Mouse (Mus musculus) hematopoietic stem cell, adult 5-6 weeks (primary cell): ENCODE measurements at regions not wholly inside any gene's neighbourhood (a gene's known extent, or its start where the extent isn't known, plus 50 kb on each side); places are given as distances from the start of the nearest gene placed in this dataset.

Experiments used
- ATAC-seq, 2 experiments: fragments of 125-278 bp in 1 of 2; replicated peaks in 1 of 2; 2 replicates each; pipeline ENCODE4 v1.8.0; 2016 to 2017; ENCODE audit warnings: inconsistent platforms in 2 of 2, mild to moderate bottlenecking in 2 of 2, moderate number of reproducible peaks in 2 of 2, low read depth in 1 of 2, moderate TSS enrichment in 1 of 2; ENCODE audit not compliant: low FRiP score in 2 of 2, poor library complexity in 2 of 2, severe bottlenecking in 2 of 2, insufficient read depth in 1 of 2, low TSS enrichment in 1 of 2

GRCm38 (mm10) chr13:39702621-39703020 lies 658.6 kb downstream of the Ofcc1 start:
- no peak for ATAC-seq

- ATAC-seq, result peak; percentile 65 to 71
Measured at GRCm38 (mm10) chr13:39691291-39692024, 669.8 kb downstream of the Ofcc1 start.

- ATAC-seq, result no peak
Measured at GRCm38 (mm10) chr13:39664548-39664947, 696.7 kb downstream of the Ofcc1 start.

GRCm38 (mm10) chr13:39649457-39649856 lies 688.8 kb upstream of the Slc35b3 start:
- ATAC-seq, result no peak

- peak; percentile 48 to 62; a peak in 2 of 4 replicates for ATAC-seq
Measured at GRCm38 (mm10) chr13:39647367-39647766, 686.7 kb upstream of the Slc35b3 start.

- no peak for ATAC-seq
Measured at GRCm38 (mm10) chr13:39631506-39632132, 670.9 kb upstream of the Slc35b3 start.
